Mouse (Mus musculus) spleen, adult 2 months (tissue): Measurements from ENCODE around the gene Fam168a. TPM values are rescaled to one million over a fixed set of nuclear protein-coding genes. Genes with fewer than 3 reads are reported as not detected.

Experiments
- DNase-seq, 2 experiments: peaks; one replicate each; pipeline versions ENCODE4 v3.0.0 to v3.0.0-alpha.2; 2012 to 2021; ENCODE audit warnings: low spot score in 2 of 2, low read depth in 1 of 2
- H3K27ac ChIP-seq: fragments of 200-500 bp; 2 replicates; pipeline ENCODE4 v1.5.1; 2012; ENCODE audit warnings: low read length, inconsistent platforms; ENCODE audit not compliant: insufficient read depth
- H3K27me3 ChIP-seq: fragments of 200-500 bp; 2 replicates; pipeline ENCODE4 v1.6.1; 2012; ENCODE audit warnings: mild to moderate bottlenecking, moderate library complexity, low read length, inconsistent platforms; ENCODE audit not compliant: control insufficient read depth, insufficient read depth
- H3K36me3 ChIP-seq: fragments of 200-500 bp; 2 replicates; pipeline ENCODE4 v1.6.1; 2012; ENCODE audit warnings: mild to moderate bottlenecking, low read length, inconsistent platforms; ENCODE audit not compliant: control insufficient read depth, insufficient read depth
- H3K4me1 ChIP-seq: fragments of 200-500 bp; 2 replicates; pipeline ENCODE4 v1.6.1; 2011; ENCODE audit warnings: inconsistent platforms; ENCODE audit not compliant: control insufficient read depth, insufficient read depth, insufficient read length
- H3K4me3 ChIP-seq: fragments of 200-500 bp; 2 replicates; pipeline ENCODE4 v1.5.1; 2011; ENCODE audit warnings: mild to moderate bottlenecking, inconsistent platforms; ENCODE audit not compliant: insufficient read depth, insufficient read length; ENCODE audit errors: extremely low read depth
- CTCF ChIP-seq: fragments of 200-500 bp; IDR thresholded peaks from 2 replicates; pipeline ENCODE4 v1.5.1; 2011; ENCODE audit warnings: mild to moderate bottlenecking, inconsistent platforms; ENCODE audit not compliant: insufficient read depth, insufficient read length, insufficient replicate concordance; ENCODE audit errors: extremely low read depth
- POLR2A ChIP-seq: fragments of 200-500 bp; IDR thresholded peaks from 2 replicates; pipeline ENCODE4 v1.6.1; 2011; ENCODE audit warnings: low read depth, low read length, inconsistent platforms
- whole genome bisulfite sequencing: fragments of 180-500 bp; shearing (Covaris S2); methylation state at CpG from one replicate; pipeline ENCODE4 v1.1.7; 2018; 5-methylcytosine and 5-hydroxymethylcytosine counted together
- polyA plus RNA-seq: library from polyadenylated mRNA; depleted of rRNA; stranded (reverse); fragments of >200 nt; gene quantifications from 2 replicates; pipeline ENCODE4 v1.2.3, GENCODE M21; 2012

Gene Fam168a
- polyA plus RNA-seq, 1 experiment, result 56.7 TPM

- no peak for TF ChIP-seq CTCF
- TF ChIP-seq POLR2A, result no peak
- WGBS, result 75% methylated on average over 5 of the region's 5 CpGs
- DNase-seq, result no peak
- Histone ChIP-seq H3K27me3 (no peaks in the 10 kb centered on the region), H3K36me3 (no peaks in the 10 kb centered on the region), H3K27ac (no peak overlapping the region), H3K4me1 (no peaks in the 10 kb centered on the region), H3K4me3 (no peak overlapping the region)
Measured at GRCm38 (mm10) chr7:100684081-100684480, 22.4 kb upstream of the Fam168a start.

GRCm38 (mm10) chr7:100684538-100684937 is 21.9 kb upstream of the Fam168a start:
- TF ChIP-seq CTCF (peak; percentile 32; the same call in 1 of the 2 replicates), POLR2A (no peak)
- Histone ChIP-seq H3K27ac (no peak overlapping the region), H3K27me3 (no peaks in the 10 kb centered on the region), H3K36me3 (no peaks in the 10 kb centered on the region), H3K4me1 (no peaks in the 10 kb centered on the region), H3K4me3 (no peak overlapping the region)
- WGBS, result 45% methylated on average over 7 of the region's 7 CpGs
- peak in 1 of 2 experiments; percentile 34 for DNase-seq

GRCm38 (mm10) chr7:100685061-100686030 is 21.1 kb upstream of the Fam168a start:
- Histone ChIP-seq H3K36me3 (no peaks in the 10 kb centered on the region), H3K27ac (no peak overlapping the region), H3K27me3 (no peaks in the 10 kb centered on the region), H3K4me1 (no peaks in the 10 kb centered on the region), H3K4me3 (no peak overlapping the region)
- 46% methylated on average over 13 of the region's 13 CpGs for WGBS
- TF ChIP-seq POLR2A (no peak), CTCF (peak; percentile 96)
- DNase-seq, result peak in 1 of 2 experiments; percentile 71

- no peak for TF ChIP-seq POLR2A
- no peaks in the 10 kb centered on the region for H3K27me3 ChIP-seq
- DNase-seq, result no peak
- no peak overlapping the region for H3K27ac ChIP-seq
- no peak overlapping the region for H3K4me3 ChIP-seq
- H3K4me1 ChIP-seq, result no peaks in the 10 kb centered on the region
- no peaks in the 10 kb centered on the region for H3K36me3 ChIP-seq
- 95% methylated on average over 7 of the region's 7 CpGs for WGBS
Measured at GRCm38 (mm10) chr7:100688471-100688870, 18.0 kb upstream of the Fam168a start.

- 75% methylated on average over 8 of the region's 8 CpGs for WGBS
- Histone ChIP-seq H3K36me3 (no peaks in the 10 kb centered on the region), H3K27me3 (no peaks in the 10 kb centered on the region), H3K27ac (no peak overlapping the region), H3K4me3 (no peak overlapping the region), H3K4me1 (no peaks in the 10 kb centered on the region)
- DNase-seq, result no peak
- TF ChIP-seq CTCF (no peak), POLR2A (no peak)
Measured at GRCm38 (mm10) chr7:100693199-100693598, 13.2 kb upstream of the Fam168a start.

GRCm38 (mm10) chr7:100699771-100700770 is 6.4 kb upstream of the Fam168a start:
- Histone ChIP-seq H3K27ac (0 out of 2 replicates have a peak overlapping the region, but pooled peaks have one; percentile 0), H3K4me1 (no peaks in the 10 kb centered on the region), H3K4me3 (no peak overlapping the region), H3K36me3 (no peaks in the 10 kb centered on the region), H3K27me3 (no peaks in the 10 kb centered on the region)
- 74% methylated on average over 8 of the region's 8 CpGs for WGBS
- DNase-seq, result peak in 1 of 2 experiments; percentile 22
- no peak for TF ChIP-seq CTCF
- no peak for TF ChIP-seq POLR2A
